Mouse (Mus musculus) R1 (cell line): Measurements from ENCODE around the gene Olfr549.

Source experiments
- DNase-seq: peaks from one replicate; pipeline ENCODE4 v3.0.0-alpha.2; 2018; ENCODE audit warnings: low read depth, low spot score

Gene Olfr549

DNA sequence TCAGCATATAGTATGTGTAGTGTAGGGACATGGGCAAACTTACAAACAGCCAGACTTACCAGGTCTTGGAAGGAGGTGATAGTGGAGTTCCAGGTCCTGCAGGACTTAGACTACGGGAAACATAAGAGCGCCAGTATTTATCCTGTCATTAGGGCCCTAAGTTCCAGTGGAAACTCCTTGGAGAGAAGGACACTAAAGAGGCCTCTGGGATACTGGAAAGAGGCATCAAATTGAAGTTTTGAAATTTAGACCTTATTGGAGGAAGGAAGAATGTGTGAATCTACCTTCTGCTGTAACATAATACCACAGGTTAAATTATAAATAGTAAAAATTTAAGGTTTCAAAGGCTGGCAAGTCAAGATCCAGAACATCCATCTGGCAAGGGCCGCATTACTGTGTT is 42.1 kb downstream of the Olfr549 start, which contains the start of gene Olfr551:
Gene Olfr551 (minus strand): TSS at position 101 of the 400 bp plus-strand sequence.
- no peak for DNase-seq

DNA sequence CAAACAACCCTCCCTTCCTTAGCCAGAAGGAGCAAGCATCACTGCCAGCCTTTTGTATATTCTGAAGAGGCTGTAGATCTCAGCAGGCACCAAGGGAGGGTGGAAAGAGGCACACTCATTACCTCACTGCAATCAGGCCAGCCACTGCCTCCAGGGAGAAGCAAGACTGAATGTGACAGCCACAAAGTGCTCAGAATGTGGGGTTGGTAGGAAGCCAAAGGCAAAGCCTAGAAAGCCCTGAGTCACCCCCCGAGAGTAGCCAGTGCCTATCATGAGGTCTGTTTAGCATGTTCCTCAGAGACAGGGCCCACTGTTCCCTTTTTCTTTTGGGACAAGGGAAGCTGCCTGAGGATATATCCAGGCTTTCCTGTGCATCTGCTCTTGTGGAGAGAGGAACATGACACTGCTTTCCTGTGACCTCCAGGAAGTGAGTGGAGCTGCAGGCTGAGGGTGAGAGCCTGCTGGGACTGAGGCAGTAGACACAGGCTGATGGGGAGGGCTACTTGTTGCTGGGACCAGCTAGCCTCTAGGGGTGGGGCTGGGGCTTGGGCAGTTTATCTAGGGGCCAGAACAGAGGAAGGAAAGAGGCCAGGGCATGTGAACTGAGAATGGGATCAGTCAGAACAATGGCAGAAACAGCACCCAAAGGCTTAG is 47.8 kb downstream of the Olfr549 start, which contains the start of gene Olfr552:
Gene Olfr552 (plus strand): TSS at position 393 of the 654 bp plus-strand sequence.
- DNase-seq, result no peak
